Mouse (Mus musculus): ENCODE measurements at regions not wholly inside any gene's neighbourhood (a gene's known extent, or its start where the extent isn't known, plus 50 kb on each side); places are given as distances from the start of the nearest gene placed in this dataset.

DNA sequence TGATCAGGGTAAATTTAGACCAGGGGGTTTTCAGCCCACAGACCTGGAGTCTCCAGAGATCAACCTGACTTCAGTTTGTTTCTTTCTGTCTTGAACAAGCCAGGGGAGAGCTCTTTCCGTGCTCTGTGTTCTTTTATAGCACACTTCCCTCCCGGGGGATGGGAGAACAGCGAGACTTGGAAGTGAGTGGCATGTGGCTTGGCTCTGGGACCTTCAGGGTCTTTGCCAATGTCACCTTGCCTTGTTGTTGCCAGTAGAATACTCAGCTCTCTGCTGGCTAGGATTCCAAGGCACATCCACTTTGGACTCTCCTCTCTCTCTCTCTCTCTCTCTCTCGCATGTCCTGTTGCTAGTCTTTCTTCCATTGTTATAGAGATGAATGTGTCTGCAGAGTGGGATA, 90.4 kb upstream of the Klf4 start:
- Histone ChIP-seq H3K36me3 (ENCODE audit: insufficient read depth, low read length) (no peaks in the 10 kb centered on the region), H3K9me3 (ENCODE audit: low read length) (no peaks in the 10 kb centered on the region), H3K4me1 (replicated peaks; ENCODE audit: low read depth, low read length) (0 out of 2 replicates have a peak, but pooled peaks cover 7% of the 10 kb centered on the region), H3K4me3 (replicated peaks; ENCODE audit: low read length) (no peak overlapping the region), H3K27me3 (ENCODE audit: insufficient read depth, low read length) (no peaks in the 10 kb centered on the region)
- no peak for TF ChIP-seq POU5F1 (IDR thresholded peaks at IDR 0.05; ENCODE audit: borderline replicate concordance, low read length)
- no peak for TF ChIP-seq CTCF (conservative IDR thresholded peaks at IDR 0.05; ENCODE audit: low read length)
- no peak for TF ChIP-seq NANOG (IDR thresholded peaks at IDR 0.05; ENCODE audit: borderline replicate concordance, low read length)

DNA sequence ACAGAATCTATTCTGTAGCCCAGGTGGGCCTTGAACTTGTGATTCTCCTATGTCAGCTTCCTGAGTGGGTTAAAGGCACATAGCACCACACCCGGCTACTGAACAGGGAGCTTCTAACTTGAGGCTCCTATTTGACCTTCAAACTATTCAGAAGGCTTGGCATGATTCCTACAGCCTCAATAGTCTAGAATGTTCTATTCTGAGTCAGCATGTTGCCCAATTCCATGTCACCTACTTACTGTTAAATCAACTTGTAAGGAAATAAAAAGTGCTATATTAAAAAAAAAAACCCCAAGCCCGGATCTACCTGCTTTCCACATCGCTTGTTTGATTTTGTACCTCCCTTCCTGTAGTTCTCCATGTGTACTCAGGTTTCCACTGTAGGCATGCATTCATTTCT, 87.6 kb upstream of the Klf4 start:
- no peak overlapping the region for H3K4me3 ChIP-seq (replicated peaks; ENCODE audit: low read length)
- H3K4me1 ChIP-seq (replicated peaks; ENCODE audit: low read depth, low read length): 0 out of 2 replicates have a peak, but pooled peaks cover 7% of the 10 kb centered on the region
- H3K9me3 ChIP-seq (ENCODE audit: low read length): no peaks in the 10 kb centered on the region
- no peaks in the 10 kb centered on the region for H3K36me3 ChIP-seq (ENCODE audit: insufficient read depth, low read length)
- TF ChIP-seq NANOG (IDR thresholded peaks at IDR 0.05; ENCODE audit: borderline replicate concordance, low read length) (no peak), POU5F1 (IDR thresholded peaks at IDR 0.05; ENCODE audit: borderline replicate concordance, low read length) (no peak), CTCF (conservative IDR thresholded peaks at IDR 0.05; ENCODE audit: low read length) (no peak)
- H3K27me3 ChIP-seq (ENCODE audit: insufficient read depth, low read length): no peaks in the 10 kb centered on the region

DNA sequence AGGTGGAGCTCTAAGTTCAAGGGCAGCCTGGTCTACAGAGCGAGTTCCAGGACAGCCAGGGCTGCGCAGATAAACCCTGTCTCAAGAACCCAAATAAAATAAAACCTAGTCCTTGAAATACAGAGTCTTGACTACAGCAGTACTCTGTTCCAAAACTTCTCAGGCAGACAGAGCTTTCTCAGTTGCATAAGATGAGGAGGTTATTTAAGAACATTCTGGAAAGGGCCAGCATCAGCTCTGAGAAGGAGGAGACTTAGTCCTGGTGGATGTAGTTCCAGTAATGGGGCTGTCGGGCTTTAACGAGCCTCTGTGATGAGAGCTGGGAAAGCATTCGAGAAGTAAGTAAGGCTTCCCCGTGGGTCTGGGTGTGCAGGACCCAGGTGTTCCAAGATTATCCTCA, 83.5 kb upstream of the Klf4 start:
- H3K4me3 ChIP-seq (replicated peaks; ENCODE audit: low read length): no peak overlapping the region
- H3K9me3 ChIP-seq (ENCODE audit: low read length): no peaks in the 10 kb centered on the region
- H3K36me3 ChIP-seq (ENCODE audit: insufficient read depth, low read length): no peaks in the 10 kb centered on the region
- H3K27me3 ChIP-seq (ENCODE audit: insufficient read depth, low read length): no peaks in the 10 kb centered on the region; the same call in 1 of the 2 replicates
- no peak for TF ChIP-seq CTCF (conservative IDR thresholded peaks at IDR 0.05; ENCODE audit: low read length)
- no peak for TF ChIP-seq POU5F1 (IDR thresholded peaks at IDR 0.05; ENCODE audit: borderline replicate concordance, low read length)
- TF ChIP-seq NANOG (IDR thresholded peaks at IDR 0.05; ENCODE audit: borderline replicate concordance, low read length): no peak
- 0 out of 2 replicates have a peak, but pooled peaks cover 7% of the 10 kb centered on the region for H3K4me1 ChIP-seq (replicated peaks; ENCODE audit: low read depth, low read length)

DNA sequence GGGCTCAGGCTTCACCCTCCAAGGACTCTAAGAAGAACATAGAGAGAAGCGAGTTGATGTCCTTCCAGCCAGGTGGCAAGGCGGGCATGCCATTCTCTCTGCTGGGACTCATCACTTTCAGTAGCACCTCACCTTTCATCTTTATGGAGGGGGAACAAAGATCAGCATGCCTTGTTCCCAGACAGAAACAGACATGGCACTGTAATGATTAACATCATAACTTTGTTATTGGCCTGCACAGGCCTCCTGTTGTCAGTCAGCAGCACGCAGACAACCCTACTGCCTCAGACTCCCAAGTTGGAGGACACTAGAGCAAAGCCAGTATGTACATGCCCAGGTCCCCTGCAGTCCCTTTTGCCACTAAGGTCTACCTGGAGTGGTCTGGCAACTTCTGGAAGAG, 81.3 kb upstream of the Klf4 start:
- Histone ChIP-seq H3K4me3 (replicated peaks; ENCODE audit: low read length) (no peak overlapping the region), H3K4me1 (replicated peaks; ENCODE audit: low read depth, low read length) (0 out of 2 replicates have a peak, but pooled peaks cover under 1% of the 10 kb centered on the region), H3K27me3 (ENCODE audit: insufficient read depth, low read length) (no peaks in the 10 kb centered on the region; the same call in 1 of the 2 replicates), H3K36me3 (ENCODE audit: insufficient read depth, low read length) (no peaks in the 10 kb centered on the region), H3K9me3 (ENCODE audit: low read length) (no peaks in the 10 kb centered on the region)
- TF ChIP-seq CTCF (conservative IDR thresholded peaks at IDR 0.05; ENCODE audit: low read length): no peak

DNA sequence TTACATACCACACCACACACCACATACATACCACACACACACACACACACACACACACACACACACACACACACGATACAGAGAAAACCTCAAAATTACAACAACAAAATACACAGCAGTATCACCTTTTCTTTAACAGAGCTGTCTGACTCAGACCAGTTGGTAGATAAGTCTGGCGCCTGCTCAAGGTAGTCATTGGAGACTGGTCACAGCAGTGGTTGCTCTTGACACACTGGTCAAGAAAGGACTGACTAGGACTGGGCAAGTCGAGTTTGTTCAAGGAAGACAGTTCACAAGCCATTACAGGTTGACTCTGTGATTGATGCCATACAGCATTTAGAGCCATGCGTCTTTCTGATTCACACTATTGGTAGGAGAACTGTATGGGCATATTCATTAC, 78.7 kb upstream of the Klf4 start:
- Histone ChIP-seq H3K36me3 (ENCODE audit: insufficient read depth, low read length) (no peaks in the 10 kb centered on the region), H3K27me3 (ENCODE audit: insufficient read depth, low read length) (no peaks in the 10 kb centered on the region; the same call in 1 of the 2 replicates), H3K9me3 (ENCODE audit: low read length) (no peaks in the 10 kb centered on the region), H3K4me1 (replicated peaks; ENCODE audit: low read depth, low read length) (no peaks in the 10 kb centered on the region), H3K4me3 (replicated peaks; ENCODE audit: low read length) (no peak overlapping the region)
- TF ChIP-seq NANOG (IDR thresholded peaks at IDR 0.05; ENCODE audit: borderline replicate concordance, low read length) (no peak), POU5F1 (IDR thresholded peaks at IDR 0.05; ENCODE audit: borderline replicate concordance, low read length) (no peak), CTCF (conservative IDR thresholded peaks at IDR 0.05; ENCODE audit: low read length) (no peak)

DNA sequence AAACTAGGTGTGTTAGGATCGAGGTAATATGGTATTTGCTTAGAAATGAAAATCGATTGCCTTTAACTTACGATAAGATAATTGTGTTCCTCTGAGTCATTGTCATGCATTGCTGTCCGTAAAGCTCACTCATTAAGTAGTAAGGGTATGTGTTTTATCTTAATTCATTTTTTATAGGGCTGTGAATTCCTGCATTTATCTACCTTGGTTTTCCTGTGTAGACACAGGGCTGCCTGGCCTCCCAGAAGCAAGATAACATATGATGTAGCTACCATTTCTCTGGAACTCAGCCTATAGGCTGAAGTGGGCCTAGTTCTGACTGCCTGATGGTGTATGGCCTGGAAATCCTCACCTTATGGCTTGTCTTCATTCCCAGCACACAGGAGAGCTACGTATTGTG, 76.9 kb upstream of the Klf4 start:
- no peaks in the 10 kb centered on the region for H3K36me3 ChIP-seq (ENCODE audit: insufficient read depth, low read length)
- H3K4me1 ChIP-seq (replicated peaks; ENCODE audit: low read depth, low read length): no peaks in the 10 kb centered on the region
- TF ChIP-seq CTCF (conservative IDR thresholded peaks at IDR 0.05; ENCODE audit: low read length) (no peak), POU5F1 (IDR thresholded peaks at IDR 0.05; ENCODE audit: borderline replicate concordance, low read length) (no peak), NANOG (IDR thresholded peaks at IDR 0.05; ENCODE audit: borderline replicate concordance, low read length) (no peak)
- no peaks in the 10 kb centered on the region for H3K9me3 ChIP-seq (ENCODE audit: low read length)
- H3K4me3 ChIP-seq (replicated peaks; ENCODE audit: low read length): no peak overlapping the region
- H3K27me3 ChIP-seq (ENCODE audit: insufficient read depth, low read length): no peaks in the 10 kb centered on the region; the same call in 1 of the 2 replicates

DNA sequence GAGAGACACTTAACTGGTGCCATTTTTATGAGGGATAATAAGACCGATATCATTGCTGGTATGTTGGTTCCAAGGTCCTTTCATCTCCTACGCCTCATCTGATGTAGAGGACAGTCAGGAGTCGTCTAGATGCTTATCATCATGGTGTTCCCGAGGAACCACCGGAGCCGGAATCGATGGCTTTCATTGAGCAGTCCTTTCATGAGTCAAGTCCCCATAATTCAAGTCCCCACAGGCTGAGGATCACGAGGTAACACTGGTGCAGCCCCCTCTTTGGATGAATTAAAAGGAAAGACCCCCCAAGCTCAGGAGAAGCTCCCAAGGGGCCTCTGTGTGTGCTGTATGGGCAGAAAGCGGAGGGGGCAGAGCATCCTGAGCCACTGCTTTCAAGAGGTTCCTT, 73.3 kb upstream of the Klf4 start:
- Histone ChIP-seq H3K4me1 (replicated peaks; ENCODE audit: low read depth, low read length) (no peaks in the 10 kb centered on the region), H3K27me3 (ENCODE audit: insufficient read depth, low read length) (no peaks in the 10 kb centered on the region; the same call in 1 of the 2 replicates), H3K9me3 (ENCODE audit: low read length) (no peaks in the 10 kb centered on the region), H3K4me3 (replicated peaks; ENCODE audit: low read length) (no peak overlapping the region), H3K36me3 (ENCODE audit: insufficient read depth, low read length) (no peaks in the 10 kb centered on the region)
- no peak for TF ChIP-seq CTCF (conservative IDR thresholded peaks at IDR 0.05; ENCODE audit: low read length)
- TF ChIP-seq POU5F1 (IDR thresholded peaks at IDR 0.05; ENCODE audit: borderline replicate concordance, low read length): no peak
- TF ChIP-seq NANOG (IDR thresholded peaks at IDR 0.05; ENCODE audit: borderline replicate concordance, low read length): no peak

DNA sequence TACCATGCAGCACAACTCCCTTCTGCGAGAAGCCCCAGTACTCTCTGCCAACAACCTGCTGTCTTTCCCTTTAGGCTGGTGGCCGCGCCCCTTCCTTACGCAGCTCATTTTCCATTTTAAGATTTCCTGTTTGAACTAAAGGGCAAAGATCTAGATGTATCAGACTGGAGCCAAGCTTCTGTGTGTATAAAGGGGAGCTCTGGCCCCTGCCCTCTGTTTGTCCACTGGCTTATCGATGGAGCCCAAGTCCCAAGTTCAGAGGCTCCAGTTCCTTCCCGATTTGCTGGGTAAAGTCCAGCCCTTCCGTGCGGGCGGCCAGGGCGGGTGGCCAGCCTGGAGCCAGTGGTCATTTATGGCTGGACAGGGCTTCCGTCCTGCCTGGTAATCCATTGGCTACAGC, 72.6 kb upstream of the Klf4 start:
- TF ChIP-seq POU5F1 (IDR thresholded peaks at IDR 0.05; ENCODE audit: borderline replicate concordance, low read length) (no peak), NANOG (IDR thresholded peaks at IDR 0.05; ENCODE audit: borderline replicate concordance, low read length) (no peak), CTCF (conservative IDR thresholded peaks at IDR 0.05; ENCODE audit: low read length) (no peak)
- Histone ChIP-seq H3K4me3 (replicated peaks; ENCODE audit: low read length) (no peak overlapping the region), H3K4me1 (replicated peaks; ENCODE audit: low read depth, low read length) (no peaks in the 10 kb centered on the region), H3K9me3 (ENCODE audit: low read length) (no peaks in the 10 kb centered on the region), H3K27me3 (ENCODE audit: insufficient read depth, low read length) (no peaks in the 10 kb centered on the region; the same call in 1 of the 2 replicates), H3K36me3 (ENCODE audit: insufficient read depth, low read length) (no peaks in the 10 kb centered on the region)

DNA sequence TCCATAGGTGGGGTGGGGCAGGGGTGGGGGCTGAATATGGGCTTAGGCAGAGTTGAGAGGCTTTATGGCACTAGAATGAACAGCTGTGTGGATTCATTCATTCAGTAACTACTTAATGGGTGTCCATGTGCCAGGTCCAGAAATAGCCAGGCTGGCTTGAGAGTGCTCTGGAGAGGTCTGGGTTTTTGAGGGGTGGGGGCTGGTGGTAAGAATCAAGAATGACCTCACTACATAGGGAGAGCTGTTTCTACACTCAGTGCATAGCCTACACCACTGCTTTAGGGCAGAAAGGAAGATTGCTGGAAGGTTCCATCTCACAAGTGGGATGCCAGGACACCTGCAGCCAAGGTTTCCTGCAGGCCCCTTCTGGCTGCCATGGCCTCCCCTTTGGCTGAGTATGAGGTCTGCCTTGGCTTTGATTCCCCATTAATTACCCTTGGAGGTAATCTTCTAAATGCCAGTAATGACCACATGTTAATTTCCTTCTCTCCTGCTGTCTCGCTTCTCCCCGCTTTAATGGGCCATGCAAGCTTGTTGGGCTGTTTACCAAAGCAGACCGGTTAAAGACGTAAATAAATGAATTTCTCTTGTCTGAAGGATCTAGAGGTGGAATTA, 71.7 kb upstream of the Klf4 start:
- Histone ChIP-seq H3K4me1 (replicated peaks; ENCODE audit: low read depth, low read length) (no peaks in the 10 kb centered on the region), H3K9me3 (ENCODE audit: low read length) (no peaks in the 10 kb centered on the region), H3K36me3 (ENCODE audit: insufficient read depth, low read length) (no peaks in the 10 kb centered on the region), H3K4me3 (replicated peaks; ENCODE audit: low read length) (no peak overlapping the region), H3K27me3 (ENCODE audit: insufficient read depth, low read length) (no peaks in the 10 kb centered on the region; the same call in 1 of the 2 replicates)
- TF ChIP-seq NANOG (IDR thresholded peaks at IDR 0.05; ENCODE audit: borderline replicate concordance, low read length) (no peak), POU5F1 (IDR thresholded peaks at IDR 0.05; ENCODE audit: borderline replicate concordance, low read length) (no peak), CTCF (conservative IDR thresholded peaks at IDR 0.05; ENCODE audit: low read length) (no peak)

Data from E14TG2a.4 (cell line).